Comparison of ENCODE assay signal across 8 mouse cellular contexts in genomic region chr2:35978276-35978933, GRCm38 (mm10). TPM values are rescaled to one million over a fixed set of nuclear protein-coding genes. Genes with fewer than 3 reads are reported as not detected.
A peak's percentile ranks its signal among the peaks of the same experiment; 100 is the strongest.
DNase-seq lines count a peak whose midpoint lies in the region; ATAC-seq and TF ChIP-seq lines count a peak whose summit lies in the region.

No protein-coding gene starts in this region.

- no peaks in the 10 kb centered on the region for H3K36me3 ChIP-seq in forebrain, postnatal 0 days (ENCODE audit: insufficient read depth)

- peak overlapping the region; percentile 90 for H3K27ac ChIP-seq in forebrain, postnatal 0 days (ENCODE audit: low read depth, low read length)

- H3K4me1 ChIP-seq in forebrain, postnatal 0 days (ENCODE audit: insufficient read depth): peaks cover 23% of the 10 kb centered on the region

- DNase-seq in embryo, embryonic 10 days (ENCODE audit: low spot score): peak; percentile 35
- no peak for DNase-seq in embryo, embryonic 9.5 days (ENCODE audit: extremely low spot score)
- peak; percentile 12 for DNase-seq in urinary bladder, postnatal 14 days (ENCODE audit: low spot score)
- no peak for DNase-seq in urinary bladder, adult 18-20 months (ENCODE audit: low spot score in 2 of 2)
- DNase-seq in forebrain, postnatal 0 days: peak; percentile 39
- DNase-seq in kidney, postnatal 4 days: peak; percentile 25 to 55
- peak; percentile 6 for DNase-seq in mesoderm, embryonic 11.5 days (ENCODE audit: low read depth, low spot score)
- peak; percentile 36 for DNase-seq in thymus, postnatal 4 days

- peak overlapping the region; percentile 100 for H3K4me2 ChIP-seq in forebrain, postnatal 0 days (ENCODE audit: low read depth)

- H3K9ac ChIP-seq in forebrain, postnatal 0 days: peak overlapping the region; percentile 96

- H3K4me3 ChIP-seq in forebrain, postnatal 0 days (ENCODE audit: low read depth, low read length): peak overlapping the region; percentile 75

- no peak for TF ChIP-seq CTCF in forebrain, postnatal 0 days (IDR thresholded peaks at IDR 0.05; ENCODE audit: low read depth)

- H3K9me3 ChIP-seq in forebrain, postnatal 0 days (ENCODE audit: low read length): no peaks in the 10 kb centered on the region

- 14% methylated on average over 15 of the region's 15 CpGs for WGBS in forebrain, postnatal 0 days

- no peaks in the 10 kb centered on the region for H3K27me3 ChIP-seq in forebrain, postnatal 0 days (ENCODE audit: insufficient read depth, low read length)

- ATAC-seq in forebrain, postnatal 0 days: peak; percentile 55

RNA-seq across cellular contexts. Expression of gene Ttll11, which starts 1.3 kb away (rescaled TPM):
- 6.9 and 9.2 TPM in 2 replicates for total RNA-seq in forebrain, postnatal 0 days (2014; rRNA removed)
- 6.4 and 7.2 TPM in 2 replicates for polyA plus RNA-seq in forebrain, postnatal 0 days (2015; fragmentation: Nextera tagmentation; extraction: Ambion mirVana)

Comparison
In these comparisons a context has a peak if more than half of its experiments do, and no peak if none do; other contexts are left out.
1. DNase-seq: peak in embryo, embryonic 10 days (single experiment), urinary bladder, postnatal 14 days (single experiment), forebrain, postnatal 0 days (single experiment), kidney, postnatal 4 days (2 of 2), mesoderm, embryonic 11.5 days (single experiment) and thymus, postnatal 4 days (single experiment); none in embryo, embryonic 9.5 days (single experiment) and urinary bladder, adult 18-20 months (0 of 2).